Mouse (Mus musculus) left cerebral cortex, postnatal 4 days (tissue): ENCODE results near the gene BC028528. TPM values are rescaled to one million over a fixed set of nuclear protein-coding genes. Genes with fewer than 3 reads are reported as not detected.
"Not testable (repeated sequence)": the region's sequence is repeated elsewhere in the genome, so short reads cannot be mapped to it uniquely, and the experiment has no call there.

Source experiments
- DNase-seq: peaks from one replicate; pipeline ENCODE4 v3.0.0-alpha.2; 2022
- intact Hi-C: fragments of 180-260 bp; cut with DNase I; formaldehyde crosslinking; loops from one replicate; pipeline ENCODE4 v1.15.1; 2025
- total RNA-seq, 2 experiments: library from RNA; stranded (reverse); gene quantifications; 2 replicates each; pipeline ENCODE4 v1.2.3; 2021

The BC028528 gene
- total RNA-seq, 2 experiments from 2014 or later = 6.8 to 10.8 TPM

- peak; percentile 94 for DNase-seq
- intact Hi-C loops = loop anchor here (1.0 kb wide), 1 partner anchor 25 kb away; no protein-coding TSS in a partner anchor
Observed at GRCm38 (mm10) chr3:95881979-95882815, 9.6 kb downstream of the BC028528 start, which contains the start of gene Ciart. Gene Ciart (minus strand): TSS chr3:95882251.

GRCm38 (mm10) chr3:95879063-95879462 is 12.7 kb downstream of the BC028528 start:
- intact Hi-C loops = no loop called here
- DNase-seq = no peak

DNA sequence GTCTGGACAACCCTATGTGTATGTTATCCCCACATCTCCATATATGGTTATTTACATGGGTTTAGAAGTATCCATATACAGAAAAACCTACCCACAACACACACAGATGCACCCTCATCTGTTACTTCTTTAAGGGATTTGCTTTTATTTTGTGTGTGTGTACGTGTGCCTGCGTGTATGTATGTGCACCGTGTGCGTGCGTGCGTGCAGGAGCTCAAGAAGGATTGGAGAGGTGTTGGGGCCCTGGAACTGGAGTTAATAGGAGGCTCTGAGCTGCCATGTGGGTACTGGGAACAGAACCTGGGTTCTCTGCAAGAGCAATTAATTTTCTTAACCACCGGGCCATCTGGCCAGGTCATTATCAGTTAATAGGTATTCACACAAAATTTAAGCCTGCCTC is 19.8 kb downstream of the BC028528 start:
- DNase-seq = no peak
- intact Hi-C loops = no loop called here

GRCm38 (mm10) chr3:95871392-95871867 is 20.4 kb downstream of the BC028528 start, which contains the start of gene Mrps21:
Gene Mrps21 (minus strand): TSS chr3:95871519.
- DNase-seq = peak; percentile 86
- intact Hi-C loops = no loop called here

DNA sequence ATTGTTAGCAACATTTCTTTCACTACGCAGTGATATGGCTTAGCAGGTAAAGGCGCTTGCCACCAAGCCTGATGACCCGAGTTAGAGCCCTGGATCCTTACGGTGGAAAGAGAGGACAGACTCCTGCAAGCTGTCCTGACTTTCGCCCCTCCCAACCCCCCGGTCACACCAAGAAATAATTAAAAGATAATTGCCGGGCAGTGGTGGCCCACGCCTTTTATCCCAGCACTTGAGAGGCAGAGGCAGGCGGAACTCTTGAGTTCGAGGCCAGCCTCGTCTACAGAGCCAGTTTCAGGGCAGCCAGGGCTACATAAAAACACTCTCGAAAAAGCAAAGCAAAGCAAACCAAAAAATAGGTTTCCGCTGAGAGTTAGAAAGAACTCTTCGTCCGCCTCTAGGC is 20.8 kb downstream of the BC028528 start:
- no peak for DNase-seq

GRCm38 (mm10) chr3:95867408-95867807 is 24.4 kb downstream of the BC028528 start:
- no peak for DNase-seq
- intact Hi-C loops = no loop called here

More for the DNA sequence above, 20.8 kb downstream of the BC028528 start:
- intact Hi-C loops = no loop called here

- intact Hi-C loops = no loop called here
- no peak for DNase-seq
Observed at GRCm38 (mm10) chr3:95866071-95866470, 25.7 kb downstream of the BC028528 start.

GRCm38 (mm10) chr3:95865571-95865970 is 26.2 kb downstream of the BC028528 start:
- DNase-seq = no peak

DNA sequence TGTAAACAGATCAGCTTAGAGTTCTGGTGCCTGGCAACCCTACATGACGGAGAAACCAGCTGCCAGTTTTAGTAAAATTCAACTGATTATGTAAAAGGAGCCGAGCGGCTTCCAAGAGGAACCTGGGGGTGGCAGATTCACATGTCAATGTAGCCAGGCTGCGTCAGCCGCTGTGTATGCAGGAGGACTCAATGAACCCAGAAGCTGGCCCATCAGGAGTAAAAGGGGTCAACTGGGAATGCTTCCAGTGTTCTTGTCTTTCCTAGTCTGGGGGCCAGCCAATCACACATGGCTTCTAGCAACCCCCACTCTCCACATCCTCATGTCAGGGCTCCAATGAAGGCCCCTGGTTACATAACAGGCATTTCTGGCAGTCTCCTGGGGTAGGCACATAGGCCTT is 26.8 kb downstream of the BC028528 start:
- intact Hi-C loops = no loop called here

More at GRCm38 (mm10) chr3:95865571-95865970, 26.2 kb downstream of the BC028528 start:
- intact Hi-C loops = no loop called here

GRCm38 (mm10) chr3:95863578-95863977 is 28.2 kb downstream of the BC028528 start:
- intact Hi-C loops = no loop called here
- no peak for DNase-seq

More for the DNA sequence above, 26.8 kb downstream of the BC028528 start:
- DNase-seq = no peak

DNA sequence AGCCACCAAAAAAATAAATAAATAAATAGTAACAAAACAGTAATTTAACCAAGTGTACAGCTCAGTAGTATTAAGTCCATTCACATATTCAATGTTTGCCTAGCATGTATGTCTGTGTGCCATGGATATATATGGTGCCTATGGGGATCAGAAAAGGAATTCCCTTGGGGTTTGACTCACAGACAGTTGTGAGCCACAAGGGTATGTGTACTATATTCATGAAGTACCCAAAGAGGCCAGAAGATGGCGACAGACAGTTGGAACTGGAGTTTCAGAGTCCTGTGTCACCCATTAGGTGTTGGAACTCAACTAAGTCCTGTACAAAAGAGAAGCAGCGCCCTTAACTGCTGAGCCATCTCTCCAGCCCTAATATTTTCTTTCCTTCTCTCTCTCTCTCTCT is 30.0 kb downstream of the BC028528 start:
- DNase-seq = peak; percentile 65
- intact Hi-C loops = no loop called here

DNA sequence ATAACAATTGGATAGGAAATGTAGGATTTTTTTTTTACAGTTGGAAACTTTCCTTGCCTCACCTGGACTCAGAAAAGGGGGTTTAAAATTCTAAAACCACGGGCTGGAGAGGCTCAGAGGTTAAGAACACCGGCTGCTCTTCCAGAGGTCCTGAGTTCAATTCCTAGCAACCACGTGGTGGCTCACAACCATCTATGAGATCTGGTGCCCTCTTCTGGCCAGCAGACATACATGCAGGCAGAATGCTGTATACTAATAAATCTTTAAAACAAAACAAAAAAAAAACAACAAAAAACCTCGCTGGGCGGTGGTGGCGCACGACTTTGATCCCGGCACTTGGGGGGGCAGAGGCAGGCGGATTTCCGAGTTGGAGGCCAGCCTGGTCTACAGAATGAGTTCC is 30.6 kb downstream of the BC028528 start:
- intact Hi-C loops = no loop called here
- DNase-seq = no peak

GRCm38 (mm10) chr3:95860323-95860722 is 31.5 kb downstream of the BC028528 start:
- no peak for DNase-seq
- intact Hi-C loops = no loop called here

DNA sequence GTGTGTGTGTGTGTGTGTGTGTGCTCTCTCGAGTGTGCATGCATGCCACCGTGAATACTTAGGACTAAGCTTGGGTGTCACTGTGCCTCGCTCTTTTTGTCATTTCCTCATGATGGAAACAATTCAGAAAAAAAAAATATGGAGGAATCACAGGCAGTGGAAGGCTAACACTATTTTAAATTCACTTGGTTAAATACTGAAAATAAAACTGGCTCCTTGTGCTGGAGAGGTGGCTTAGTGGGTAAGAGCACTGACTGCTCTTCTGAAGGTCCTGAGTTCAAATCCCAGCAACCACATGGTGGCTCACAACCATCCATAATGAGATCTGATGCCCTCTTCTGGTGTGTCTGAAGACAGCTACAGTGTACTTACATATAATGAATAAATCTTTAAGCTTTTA is 33.5 kb downstream of the BC028528 start:
- intact Hi-C loops = not testable (repeated sequence)

GRCm38 (mm10) chr3:95857050-95857449 is 34.8 kb downstream of the BC028528 start:
- DNase-seq, intact Hi-C loops: not testable (repeated sequence)

More for the DNA sequence above, 33.5 kb downstream of the BC028528 start:
- not testable (repeated sequence) for DNase-seq

DNA sequence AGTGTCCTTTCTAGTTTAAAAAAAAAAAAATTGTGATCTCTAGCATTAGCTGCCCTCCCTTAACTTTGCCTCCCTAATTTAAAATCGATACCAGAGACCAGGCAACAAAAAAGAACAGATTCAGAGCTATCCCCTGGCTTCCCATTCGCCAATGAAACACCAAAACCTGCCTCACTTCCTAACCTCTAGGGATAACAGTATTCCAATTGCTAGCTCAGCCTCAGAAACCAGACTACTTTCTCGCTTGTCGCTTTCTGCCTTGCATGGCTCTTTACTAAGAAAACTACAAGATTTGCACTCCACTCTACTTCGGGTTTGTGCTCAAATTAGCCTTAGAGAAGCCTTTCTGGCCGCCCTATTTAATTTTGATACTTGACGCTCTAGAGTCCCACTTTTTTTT is 35.7 kb downstream of the BC028528 start:
- DNase-seq = no peak
- intact Hi-C loops = no loop called here

DNA sequence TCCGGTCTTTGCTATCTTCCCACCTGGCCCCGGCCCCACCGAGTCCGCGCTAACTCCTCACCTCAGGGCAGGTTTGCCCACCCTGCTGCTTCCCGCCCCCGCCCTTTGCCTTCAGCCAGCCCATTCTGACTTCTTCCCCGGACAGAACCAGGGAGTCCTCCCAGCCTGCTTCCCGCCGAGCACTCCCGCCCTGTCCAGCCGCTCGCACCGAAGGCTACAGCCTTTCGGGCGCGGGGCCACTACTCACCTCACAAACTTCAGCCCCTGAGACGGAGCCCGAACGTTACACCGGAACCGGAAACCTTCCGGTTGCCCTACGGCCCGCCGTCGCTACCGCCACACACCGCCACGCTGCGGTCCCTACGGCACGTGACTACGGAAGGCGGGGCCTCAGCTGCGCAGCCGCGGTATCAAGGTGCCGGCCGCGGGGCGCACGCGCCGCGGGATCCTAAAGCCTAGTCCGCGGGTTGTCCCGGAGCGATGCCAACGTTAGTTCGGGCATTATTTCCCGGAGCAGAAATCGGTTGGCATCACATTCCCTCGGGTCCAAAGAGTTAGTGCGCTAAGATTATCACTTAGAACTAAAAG is 36.2 kb downstream of the BC028528 start, which contains the start of gene Prpf3:
Prpf3 (minus strand) TSS at position 384 of the 588 bp plus-strand sequence.
- intact Hi-C loops = no loop called here
- peak; percentile 93 for DNase-seq

DNA sequence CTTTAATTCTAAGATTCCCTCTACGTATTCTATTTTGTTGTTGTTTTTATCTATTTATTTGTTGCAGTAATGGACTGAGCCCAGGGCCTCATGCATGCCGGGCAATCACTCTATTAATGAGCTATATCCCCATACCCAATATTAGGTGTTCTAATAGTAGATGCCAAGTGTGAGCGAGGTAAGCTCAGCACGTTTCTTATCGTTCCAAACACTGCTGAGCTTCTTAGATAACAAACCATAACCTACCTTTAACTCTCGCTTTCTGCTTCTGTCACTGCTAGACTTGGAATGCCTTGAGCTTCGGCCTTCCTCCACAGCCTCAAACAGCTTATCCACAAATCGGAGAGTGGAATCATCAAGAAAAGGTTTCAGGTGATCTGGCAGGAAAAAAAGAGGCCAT is 40.5 kb downstream of the BC028528 start:
- DNase-seq = no peak
- intact Hi-C loops = no loop called here

DNA sequence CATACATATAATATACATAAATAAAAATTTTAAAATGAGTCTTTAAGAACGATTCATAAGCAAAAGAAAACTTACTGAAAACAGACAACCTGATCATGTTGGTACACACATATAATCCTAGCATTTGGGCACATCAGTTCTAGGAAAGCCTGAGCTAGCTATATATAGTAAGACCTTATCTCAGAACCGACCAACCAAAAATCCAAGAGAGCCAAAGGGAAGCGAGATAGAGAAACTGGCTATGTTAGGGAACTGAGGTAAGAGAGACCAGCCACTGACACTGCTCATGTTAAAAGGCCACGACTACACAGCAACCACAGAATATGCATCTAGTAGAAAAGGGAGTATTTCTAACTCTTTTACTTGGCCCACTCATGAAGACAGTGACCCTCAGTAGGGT is 41.2 kb downstream of the BC028528 start:
- intact Hi-C loops = no loop called here

DNA sequence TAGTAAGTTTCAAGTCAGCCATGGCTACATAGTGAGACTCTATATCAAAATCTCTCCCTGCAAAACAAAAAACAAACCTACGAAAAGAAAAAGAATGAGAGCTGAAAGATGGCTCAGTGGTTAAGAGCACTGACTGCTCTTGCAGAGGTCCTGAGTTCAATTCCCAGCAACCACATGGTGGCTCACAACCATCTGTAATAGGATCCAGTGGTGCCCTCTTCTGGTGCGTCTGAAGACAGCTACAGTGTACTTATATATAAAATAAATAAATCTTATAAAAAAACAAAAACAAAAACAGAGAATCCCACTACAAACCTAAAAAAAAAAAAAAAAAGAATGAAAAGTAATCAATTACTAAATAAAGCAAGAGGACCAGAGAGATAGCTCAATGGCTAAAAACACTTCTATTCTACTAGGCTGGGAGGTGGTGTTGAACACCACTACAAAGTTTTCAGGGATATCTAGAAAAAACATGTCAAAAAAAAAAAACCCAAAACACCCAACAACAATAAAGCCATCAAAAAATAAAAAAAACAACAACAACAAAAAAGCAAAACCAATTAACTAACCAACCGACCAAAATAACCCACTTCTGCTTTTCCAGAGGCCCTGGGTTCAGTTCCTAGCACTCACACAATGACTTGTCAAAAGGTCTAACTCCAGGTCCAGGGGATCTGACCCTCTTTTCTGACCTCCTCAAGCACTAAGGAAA is 49.1 kb downstream of the BC028528 start:
- DNase-seq = no peak
- intact Hi-C loops = no loop called here

More for the DNA sequence above, 41.2 kb downstream of the BC028528 start:
- no peak for DNase-seq

DNA sequence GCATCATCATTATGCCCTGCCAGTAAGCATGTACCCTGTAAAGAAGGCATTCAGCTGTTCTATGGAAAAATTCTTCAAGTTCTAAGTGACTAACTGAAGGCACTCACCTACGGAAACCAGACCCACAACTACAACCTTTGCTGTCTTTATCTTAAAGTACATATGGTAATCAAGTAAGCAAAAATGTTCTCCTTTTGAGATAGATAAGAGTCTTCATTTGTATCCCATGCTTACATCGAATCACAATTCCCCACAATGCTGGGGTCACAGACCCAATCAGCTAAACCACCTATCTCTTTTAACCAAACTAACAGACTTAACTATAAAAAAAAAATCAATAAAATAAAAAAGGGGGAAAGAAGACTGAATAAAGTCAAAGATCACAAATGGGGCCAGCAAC is 52.6 kb downstream of the BC028528 start:
- no peak for DNase-seq
- intact Hi-C loops = loop anchor here (10.0 kb wide), 1 partner anchor 354 kb away; no protein-coding TSS in a partner anchor
